Mouse (Mus musculus) liver, postnatal 0 days (tissue): Measurements from ENCODE around the gene Cxcl2.

ENCODE experiments used
- CTCF ChIP-seq: sonication (generic); IDR thresholded peaks from 2 replicates; pipeline ENCODE4 v1.5.1; 2016; ENCODE audit warnings: antibody characterized with exemption, low read depth
- EP300 ChIP-seq: IDR thresholded peaks from 2 replicates; pipeline ENCODE4 v1.6.1; 2016; ENCODE audit warnings: antibody characterized with exemption, low read depth, mild to moderate bottlenecking

GRCm38 (mm10) chr5:90891464-90891813, 12.2 kb upstream of the Cxcl2 start:
- TF ChIP-seq CTCF (no peak), EP300 (no peak)
